Mouse (Mus musculus): ENCODE measurements at regions not wholly inside any gene's neighbourhood (a gene's known extent, or its start where the extent isn't known, plus 50 kb on each side); places are given as distances from the start of the nearest gene placed in this dataset.
"Not testable (repeated sequence)": the region's sequence is repeated elsewhere in the genome, so short reads cannot be mapped to it uniquely, and the experiment has no call there.

- no peak overlapping the region for H3K4me3 ChIP-seq (ENCODE audit: extremely low read depth, insufficient read depth, insufficient read length)
- no peak overlapping the region for H3K27ac ChIP-seq (ENCODE audit: insufficient read depth, low read length)
- 93% methylated on average over 5 of the region's 5 CpGs for WGBS
- H3K4me1 ChIP-seq (ENCODE audit: control insufficient read depth, insufficient read depth, insufficient read length) = no peaks in the 10 kb centered on the region; the same call in 1 of the 2 replicates
- DNase-seq (ENCODE audit: low read depth in 1 of 2, low spot score in 2 of 2) = no peak
- no peaks in the 10 kb centered on the region for H3K36me3 ChIP-seq (ENCODE audit: control insufficient read depth, insufficient read depth, low read length)
- H3K27me3 ChIP-seq (ENCODE audit: control insufficient read depth, insufficient read depth, low read length) = no peaks in the 10 kb centered on the region
- TF ChIP-seq CTCF (IDR thresholded peaks at IDR 0.05; ENCODE audit: extremely low read depth, insufficient read depth, insufficient read length, insufficient replicate concordance) = no peak
- TF ChIP-seq POLR2A (IDR thresholded peaks at IDR 0.05; ENCODE audit: low read depth, low read length) = no peak
Measured at GRCm38 (mm10) chr15:62258611-62259010, 1335.8 kb upstream of the A1bg start.

DNA sequence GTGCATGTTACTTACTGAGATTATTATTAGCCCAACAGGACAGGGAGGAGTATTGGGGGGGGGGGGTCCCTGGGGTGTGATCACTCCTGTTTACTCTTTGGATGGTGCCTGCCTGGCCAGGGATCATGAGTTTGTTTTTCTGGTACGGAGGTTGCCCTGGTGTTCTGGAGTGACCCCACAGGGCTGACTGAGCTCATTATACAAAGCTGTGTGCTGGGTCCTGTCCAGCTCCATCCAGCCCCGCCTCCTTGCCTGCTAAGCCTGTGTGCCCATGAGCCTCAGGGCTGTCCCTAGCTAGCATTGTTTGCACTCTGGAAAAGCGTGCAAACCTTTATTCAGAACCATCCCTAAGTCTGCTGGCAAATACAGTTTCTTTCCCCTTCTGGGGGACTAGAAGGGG, 1335.1 kb upstream of the A1bg start:
- no peak for DNase-seq (ENCODE audit: low read depth in 1 of 2, low spot score in 2 of 2)
- Histone ChIP-seq H3K36me3 (ENCODE audit: control insufficient read depth, insufficient read depth, low read length) (no peaks in the 10 kb centered on the region), H3K27me3 (ENCODE audit: control insufficient read depth, insufficient read depth, low read length) (no peaks in the 10 kb centered on the region), H3K4me1 (ENCODE audit: control insufficient read depth, insufficient read depth, insufficient read length) (no peaks in the 10 kb centered on the region; the same call in 1 of the 2 replicates), H3K4me3 (ENCODE audit: extremely low read depth, insufficient read depth, insufficient read length) (no peak overlapping the region), H3K27ac (ENCODE audit: insufficient read depth, low read length) (no peak overlapping the region)
- WGBS = 89% methylated on average over 3 of the region's 3 CpGs
- TF ChIP-seq POLR2A (IDR thresholded peaks at IDR 0.05; ENCODE audit: low read depth, low read length) = no peak
- TF ChIP-seq CTCF (IDR thresholded peaks at IDR 0.05; ENCODE audit: extremely low read depth, insufficient read depth, insufficient read length, insufficient replicate concordance) = no peak

GRCm38 (mm10) chr15:62257110-62257667, 1334.4 kb upstream of the A1bg start:
- H3K36me3 ChIP-seq (ENCODE audit: control insufficient read depth, insufficient read depth, low read length) = no peaks in the 10 kb centered on the region
- no peak for DNase-seq (ENCODE audit: low read depth in 1 of 2, low spot score in 2 of 2)
- WGBS = 91% methylated on average over 1 of the region's 1 CpGs
- H3K4me1 ChIP-seq (ENCODE audit: control insufficient read depth, insufficient read depth, insufficient read length) = no peaks in the 10 kb centered on the region
- H3K27ac ChIP-seq (ENCODE audit: insufficient read depth, low read length) = no peak overlapping the region
- H3K4me3 ChIP-seq (ENCODE audit: extremely low read depth, insufficient read depth, insufficient read length) = no peak overlapping the region
- no peaks in the 10 kb centered on the region for H3K27me3 ChIP-seq (ENCODE audit: control insufficient read depth, insufficient read depth, low read length)
- TF ChIP-seq POLR2A (IDR thresholded peaks at IDR 0.05; ENCODE audit: low read depth, low read length) (no peak), CTCF (IDR thresholded peaks at IDR 0.05; ENCODE audit: extremely low read depth, insufficient read depth, insufficient read length, insufficient replicate concordance) (no peak)

DNA sequence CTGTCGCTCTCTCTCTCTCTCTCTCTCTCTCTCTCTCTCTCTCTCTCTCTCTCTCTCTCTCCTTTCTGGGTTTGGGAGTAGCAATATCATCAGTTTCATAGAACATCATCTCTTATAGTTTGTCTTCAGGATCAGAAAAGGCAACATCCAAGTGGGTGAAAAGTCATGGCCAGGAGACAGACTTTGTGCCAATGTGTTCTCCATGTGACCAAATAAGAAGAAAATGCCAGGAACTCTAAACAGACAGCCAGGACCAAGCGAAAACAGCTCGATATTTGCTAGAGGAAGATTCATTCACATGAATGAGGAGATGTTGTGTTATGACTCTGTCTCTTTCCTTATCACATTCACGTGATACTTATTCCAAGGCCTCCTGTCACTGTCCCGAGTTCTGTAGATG, 1332.8 kb upstream of the A1bg start:
- WGBS = 94% methylated on average over 5 of the region's 5 CpGs
- H3K27ac ChIP-seq (ENCODE audit: insufficient read depth, low read length) = no peak overlapping the region
- no peaks in the 10 kb centered on the region for H3K36me3 ChIP-seq (ENCODE audit: control insufficient read depth, insufficient read depth, low read length)
- no peaks in the 10 kb centered on the region for H3K4me1 ChIP-seq (ENCODE audit: control insufficient read depth, insufficient read depth, insufficient read length)
- TF ChIP-seq CTCF (IDR thresholded peaks at IDR 0.05; ENCODE audit: extremely low read depth, insufficient read depth, insufficient read length, insufficient replicate concordance) (no peak), POLR2A (IDR thresholded peaks at IDR 0.05; ENCODE audit: low read depth, low read length) (no peak)
- H3K4me3 ChIP-seq (ENCODE audit: extremely low read depth, insufficient read depth, insufficient read length) = no peak overlapping the region
- H3K27me3 ChIP-seq (ENCODE audit: control insufficient read depth, insufficient read depth, low read length) = no peaks in the 10 kb centered on the region
- DNase-seq (ENCODE audit: low read depth in 1 of 2, low spot score in 2 of 2) = no peak

GRCm38 (mm10) chr15:62253724-62254123, 1330.9 kb upstream of the A1bg start:
- Histone ChIP-seq H3K4me1 (ENCODE audit: control insufficient read depth, insufficient read depth, insufficient read length) (no peaks in the 10 kb centered on the region), H3K27me3 (ENCODE audit: control insufficient read depth, insufficient read depth, low read length) (no peaks in the 10 kb centered on the region), H3K36me3 (ENCODE audit: control insufficient read depth, insufficient read depth, low read length) (no peaks in the 10 kb centered on the region), H3K27ac (ENCODE audit: insufficient read depth, low read length) (no peak overlapping the region), H3K4me3 (ENCODE audit: extremely low read depth, insufficient read depth, insufficient read length) (no peak overlapping the region)
- TF ChIP-seq CTCF (IDR thresholded peaks at IDR 0.05; ENCODE audit: extremely low read depth, insufficient read depth, insufficient read length, insufficient replicate concordance) (no peak), POLR2A (IDR thresholded peaks at IDR 0.05; ENCODE audit: low read depth, low read length) (no peak)
- 94% methylated on average over 4 of the region's 4 CpGs for WGBS
- no peak for DNase-seq (ENCODE audit: low read depth in 1 of 2, low spot score in 2 of 2)

- H3K36me3 ChIP-seq (ENCODE audit: control insufficient read depth, insufficient read depth, low read length); H3K4me1 ChIP-seq (ENCODE audit: control insufficient read depth, insufficient read depth, insufficient read length); H3K27ac ChIP-seq (ENCODE audit: insufficient read depth, low read length); H3K4me3 ChIP-seq (ENCODE audit: extremely low read depth, insufficient read depth, insufficient read length); H3K27me3 ChIP-seq (ENCODE audit: control insufficient read depth, insufficient read depth, low read length); DNase-seq (ENCODE audit: low read depth in 1 of 2, low spot score in 2 of 2): not testable (repeated sequence)
- WGBS = 97% methylated on average over 2 of the region's 2 CpGs
Measured at GRCm38 (mm10) chr15:62252078-62252833, 1329.4 kb upstream of the A1bg start.

- Histone ChIP-seq H3K4me1 (ENCODE audit: control insufficient read depth, insufficient read depth, insufficient read length) (no peaks in the 10 kb centered on the region), H3K36me3 (ENCODE audit: control insufficient read depth, insufficient read depth, low read length) (no peaks in the 10 kb centered on the region), H3K27me3 (ENCODE audit: control insufficient read depth, insufficient read depth, low read length) (no peaks in the 10 kb centered on the region), H3K4me3 (ENCODE audit: extremely low read depth, insufficient read depth, insufficient read length) (no peak overlapping the region), H3K27ac (ENCODE audit: insufficient read depth, low read length) (no peak overlapping the region)
- WGBS = 90% methylated on average over 4 of the region's 4 CpGs
- no peak for DNase-seq (ENCODE audit: low read depth in 1 of 2, low spot score in 2 of 2)
- TF ChIP-seq CTCF (IDR thresholded peaks at IDR 0.05; ENCODE audit: extremely low read depth, insufficient read depth, insufficient read length, insufficient replicate concordance) (no peak), POLR2A (IDR thresholded peaks at IDR 0.05; ENCODE audit: low read depth, low read length) (no peak)
Measured at GRCm38 (mm10) chr15:62249436-62249835, 1326.6 kb upstream of the A1bg start.

Measured in spleen, adult 2 months (tissue).